Mouse (Mus musculus) layer of hippocampus, adult 2 months (tissue): ENCODE measurements around the gene Stradb. TPM values are rescaled to one million over a fixed set of nuclear protein-coding genes. Genes with fewer than 3 reads are reported as not detected.
"Not testable (repeated sequence)": the region's sequence is repeated elsewhere in the genome, so short reads cannot be mapped to it uniquely, and the experiment has no call there.

Source experiments
- DNase-seq, 2 experiments: peaks; one replicate each; pipeline ENCODE4 v3.0.0; 2022; ENCODE audit warnings: low spot score in 2 of 2
- H3K27ac ChIP-seq: fragments of 200-600 bp; 2 replicates; pipeline ENCODE4 v1.8.1; 2022
- H3K4me3 ChIP-seq: fragments of 200-600 bp; 2 replicates; pipeline ENCODE4 v1.8.1; 2022; ENCODE audit warnings: mild to moderate bottlenecking
- CTCF ChIP-seq: fragments of 200-600 bp; conservative IDR thresholded peaks from 2 replicates; pipeline ENCODE4 v1.8.1; 2022; ENCODE audit warnings: antibody characterized with exemption, mild to moderate bottlenecking, moderate library complexity
- total RNA-seq, 2 experiments: library from RNA; stranded (reverse); gene quantifications; 2 replicates each; pipeline ENCODE4 v1.2.3; 2021

Gene Stradb
- total RNA-seq, 2 experiments from 2014 or later = 37.2 to 44.4 TPM

DNA sequence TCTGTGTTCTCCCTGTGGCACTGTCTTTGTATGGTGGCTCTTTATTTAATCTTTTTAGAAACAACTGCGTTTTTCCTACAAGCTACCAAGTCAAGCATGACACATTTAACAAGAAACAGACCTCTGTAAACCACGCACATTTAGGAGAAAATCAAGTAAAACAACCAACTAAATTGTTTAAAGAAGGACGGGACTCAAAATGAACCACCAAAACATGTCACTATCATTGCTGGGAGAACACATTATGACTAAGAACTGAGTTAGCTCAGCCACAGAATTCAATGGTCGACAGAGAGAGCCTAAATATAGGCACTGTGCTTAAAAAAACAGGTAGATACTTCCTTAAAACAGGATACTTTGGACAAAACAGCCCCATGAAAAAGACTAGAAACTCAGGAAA lies 20.3 kb upstream of the Stradb start:
- DNase-seq = no peak
- no peak overlapping the region for H3K27ac ChIP-seq
- TF ChIP-seq CTCF = no peak

DNA sequence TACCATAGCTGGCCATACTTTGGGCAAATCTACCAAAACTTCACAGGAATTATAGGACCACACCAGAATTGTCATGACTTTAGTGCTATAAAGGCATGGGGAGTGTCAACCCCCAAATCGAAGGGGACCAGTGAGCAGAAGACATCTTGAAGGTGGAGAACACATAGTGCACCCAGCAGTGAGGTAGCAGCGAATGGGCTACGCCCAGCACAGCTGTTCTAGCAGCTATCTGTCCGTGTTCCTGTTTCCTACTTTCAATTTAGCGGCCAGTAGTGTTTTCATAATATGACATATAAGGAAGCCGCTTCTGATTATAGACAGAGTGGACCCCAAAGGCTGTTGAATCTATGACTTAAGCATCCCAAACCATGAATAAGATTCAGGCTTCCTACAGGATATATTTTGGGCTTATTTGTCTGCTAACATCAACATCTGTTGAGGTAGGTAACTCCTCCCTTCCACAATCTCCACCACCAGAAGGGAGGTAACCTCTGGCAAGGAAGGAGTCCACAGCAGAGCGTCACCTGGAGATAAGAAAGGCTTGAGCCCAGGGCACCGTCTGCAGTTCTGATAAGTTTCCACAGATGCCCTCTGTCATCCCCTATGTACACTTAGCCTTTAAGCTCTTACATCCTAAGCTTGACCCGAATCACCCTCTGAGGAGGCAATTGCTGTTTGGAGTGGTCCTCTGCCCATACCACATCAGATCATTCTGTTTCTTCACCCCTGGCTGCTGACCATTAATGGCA lies 19.5 kb upstream of the Stradb start:
- no peak overlapping the region for H3K27ac ChIP-seq
- H3K4me3 ChIP-seq = no peak overlapping the region
- no peak for TF ChIP-seq CTCF
- no peak for DNase-seq

More for the DNA sequence above, 20.3 kb upstream of the Stradb start:
- H3K4me3 ChIP-seq = no peak overlapping the region

DNA sequence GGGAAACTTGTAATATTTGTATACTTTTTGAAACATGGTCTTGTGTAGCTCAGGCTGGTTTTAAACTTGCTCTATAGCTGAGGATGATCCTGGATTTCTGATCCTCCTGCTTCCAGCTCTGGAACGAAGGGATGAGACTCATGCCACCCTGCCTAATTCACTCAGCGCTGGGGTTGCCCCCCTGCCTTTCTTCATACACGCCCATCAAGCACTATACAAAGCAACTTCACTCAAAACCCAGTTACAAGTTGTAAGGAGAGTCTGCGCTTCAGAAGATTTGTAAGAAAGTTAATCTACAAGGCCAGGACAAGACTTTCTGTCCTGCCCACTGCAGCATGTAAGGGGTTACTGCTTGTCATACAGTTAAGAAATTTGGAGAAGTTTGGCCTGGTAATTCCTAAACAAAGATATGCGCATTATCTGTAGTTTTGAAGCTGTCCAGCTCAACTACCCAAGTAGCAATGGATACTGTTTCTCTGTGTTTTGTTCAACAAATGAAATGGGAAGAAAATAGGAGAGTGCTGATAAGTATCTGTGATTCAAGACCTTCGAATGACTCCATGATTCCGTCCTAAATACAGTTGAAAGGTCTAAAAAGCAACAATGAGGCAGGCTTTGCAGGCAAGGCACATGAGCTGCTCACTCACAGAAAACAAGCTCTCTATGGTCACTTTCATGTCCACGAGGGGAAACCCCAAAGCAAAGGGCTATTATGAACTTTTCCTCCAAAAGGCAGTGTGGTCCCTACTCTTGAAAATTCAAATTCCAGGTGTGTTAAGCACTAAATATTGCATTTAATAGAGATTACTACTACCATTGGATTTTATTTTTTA lies 18.5 kb upstream of the Stradb start:
- no peak for DNase-seq
- no peak for TF ChIP-seq CTCF

DNA sequence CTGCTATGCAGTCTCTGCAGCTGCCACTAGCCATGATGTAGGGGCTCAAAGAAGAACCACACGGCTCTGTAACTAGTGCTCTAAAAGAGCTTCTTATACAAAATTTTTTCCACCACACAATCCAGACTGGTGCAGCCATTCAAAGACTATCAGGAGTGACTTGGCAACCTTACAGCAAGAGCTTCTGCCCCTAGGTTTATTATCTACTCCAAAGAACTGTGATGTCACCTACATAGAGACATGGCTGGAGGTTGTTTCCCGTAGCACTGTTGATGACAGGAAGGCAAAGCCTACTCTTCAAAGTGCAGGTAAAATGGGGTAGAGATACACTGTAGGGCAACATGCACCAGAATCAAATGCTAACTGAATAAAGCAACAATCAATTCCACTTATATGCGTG lies 17.6 kb upstream of the Stradb start:
- DNase-seq = no peak
- TF ChIP-seq CTCF = no peak

More for the DNA sequence above, 18.5 kb upstream of the Stradb start:
- no peak overlapping the region for H3K4me3 ChIP-seq
- no peak overlapping the region for H3K27ac ChIP-seq

DNA sequence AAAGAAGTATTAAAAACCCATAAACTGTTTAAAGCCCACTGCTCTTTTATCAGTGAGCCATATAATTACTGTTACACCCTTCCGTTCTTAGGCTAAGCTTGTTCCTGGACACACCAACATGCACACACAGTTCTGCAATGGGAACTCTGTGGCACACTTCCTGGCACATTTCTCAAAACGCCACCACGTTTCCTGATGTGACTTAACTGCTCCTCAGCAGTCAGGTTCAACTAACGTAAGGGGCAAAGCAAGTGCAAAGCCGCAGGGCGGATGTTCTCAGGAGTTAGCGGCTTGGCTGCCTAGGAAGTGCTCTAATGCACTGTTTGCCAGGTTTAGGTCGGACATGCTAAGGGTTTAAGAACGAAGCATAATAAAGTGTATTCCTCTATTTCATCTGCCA lies 17.1 kb upstream of the Stradb start:
- no peak overlapping the region for H3K4me3 ChIP-seq
- peak overlapping the region; percentile 18; the same call in 1 of the 2 replicates for H3K27ac ChIP-seq
- DNase-seq = no peak
- TF ChIP-seq CTCF = no peak

More for the DNA sequence above, 17.6 kb upstream of the Stradb start:
- Histone ChIP-seq H3K27ac (no peak overlapping the region), H3K4me3 (no peak overlapping the region)

DNA sequence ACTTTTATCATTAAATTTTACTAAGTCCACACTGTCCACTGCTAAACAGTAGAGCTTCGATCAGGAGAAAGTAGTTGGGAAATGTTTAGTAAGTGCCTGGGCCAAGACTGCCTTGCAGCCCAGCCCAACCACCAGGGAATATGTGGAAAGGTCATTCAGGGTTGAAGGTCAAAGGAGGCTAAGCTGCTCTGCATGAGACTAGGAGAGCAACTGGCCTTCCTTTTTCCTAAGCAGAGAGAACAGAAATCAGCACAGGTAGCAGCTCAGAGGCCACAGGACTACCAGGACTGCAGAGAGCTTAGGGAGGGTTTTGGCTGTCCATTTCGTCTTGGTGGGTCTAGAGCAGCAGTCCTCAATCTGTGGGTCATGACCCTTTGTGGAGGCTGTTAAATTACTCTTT lies 15.4 kb upstream of the Stradb start:
- 0 out of 2 replicates have a peak, but pooled peaks have one; percentile 12 for TF ChIP-seq CTCF

DNA sequence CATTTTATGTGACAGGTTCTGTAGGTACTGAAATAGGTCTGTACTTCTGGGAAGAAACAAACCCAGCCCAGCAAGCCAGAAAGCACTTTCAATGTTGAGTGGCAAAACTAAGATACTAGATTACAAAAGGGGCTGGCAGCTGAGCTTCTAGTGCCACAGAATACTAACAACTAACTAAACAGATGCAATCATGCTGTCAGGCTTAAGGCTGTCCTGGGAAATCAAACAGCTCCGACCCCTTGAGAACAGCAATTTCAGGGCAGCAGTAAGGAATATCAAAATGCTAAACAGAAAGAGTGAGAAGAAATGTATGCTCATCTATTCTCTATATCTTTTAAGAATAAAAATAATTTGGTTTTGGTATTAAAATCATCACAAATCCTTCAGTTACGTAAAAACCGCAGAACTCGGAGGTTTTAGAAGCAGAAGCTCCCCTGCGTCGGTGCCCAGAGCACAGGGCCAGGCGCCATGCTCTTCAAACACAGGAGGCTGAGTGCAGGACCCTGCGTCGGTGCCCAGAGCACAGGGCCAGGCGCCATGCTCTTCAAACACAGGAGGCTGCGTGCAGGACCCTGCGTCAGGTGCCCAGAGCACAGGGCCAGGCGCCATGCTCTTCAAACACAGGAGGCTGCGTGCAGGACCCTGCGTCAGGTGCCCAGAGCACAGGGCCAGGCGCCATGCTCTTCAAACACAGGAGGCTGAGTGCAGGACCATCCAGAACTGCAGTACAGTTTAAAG lies 14.4 kb upstream of the Stradb start:
- H3K4me3 ChIP-seq, DNase-seq: not testable (repeated sequence)
- H3K27ac ChIP-seq = peak overlapping the region; percentile 44; the same call in 1 of the 2 replicates

More for the DNA sequence above, 15.4 kb upstream of the Stradb start:
- no peak overlapping the region for H3K4me3 ChIP-seq
- no peak for DNase-seq
- 0 out of 2 replicates have a peak overlapping the region, but pooled peaks have one; percentile 28 for H3K27ac ChIP-seq

DNA sequence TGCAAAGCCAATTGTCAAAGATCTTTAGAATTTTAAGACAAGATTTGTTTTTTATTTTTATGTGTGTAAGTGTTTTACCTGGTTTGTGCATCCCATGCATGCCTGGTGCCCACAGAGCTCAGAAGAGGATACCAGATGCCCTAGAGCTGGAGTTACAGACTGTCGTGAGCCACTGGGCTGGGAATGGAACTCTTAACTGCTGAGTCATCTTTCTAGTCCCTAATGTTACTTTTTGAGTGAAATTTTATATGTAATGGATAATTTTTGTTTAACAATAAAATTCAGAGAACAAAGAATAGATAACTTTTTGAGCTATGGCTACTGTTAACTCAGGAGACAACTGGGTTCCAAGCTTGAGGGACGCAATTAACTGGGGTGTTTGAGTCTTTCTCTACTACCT lies 13.6 kb upstream of the Stradb start:
- DNase-seq = no peak
- Histone ChIP-seq H3K27ac (0 out of 2 replicates have a peak overlapping the region, but pooled peaks have one; percentile 44), H3K4me3 (no peak overlapping the region)
- TF ChIP-seq CTCF = no peak

DNA sequence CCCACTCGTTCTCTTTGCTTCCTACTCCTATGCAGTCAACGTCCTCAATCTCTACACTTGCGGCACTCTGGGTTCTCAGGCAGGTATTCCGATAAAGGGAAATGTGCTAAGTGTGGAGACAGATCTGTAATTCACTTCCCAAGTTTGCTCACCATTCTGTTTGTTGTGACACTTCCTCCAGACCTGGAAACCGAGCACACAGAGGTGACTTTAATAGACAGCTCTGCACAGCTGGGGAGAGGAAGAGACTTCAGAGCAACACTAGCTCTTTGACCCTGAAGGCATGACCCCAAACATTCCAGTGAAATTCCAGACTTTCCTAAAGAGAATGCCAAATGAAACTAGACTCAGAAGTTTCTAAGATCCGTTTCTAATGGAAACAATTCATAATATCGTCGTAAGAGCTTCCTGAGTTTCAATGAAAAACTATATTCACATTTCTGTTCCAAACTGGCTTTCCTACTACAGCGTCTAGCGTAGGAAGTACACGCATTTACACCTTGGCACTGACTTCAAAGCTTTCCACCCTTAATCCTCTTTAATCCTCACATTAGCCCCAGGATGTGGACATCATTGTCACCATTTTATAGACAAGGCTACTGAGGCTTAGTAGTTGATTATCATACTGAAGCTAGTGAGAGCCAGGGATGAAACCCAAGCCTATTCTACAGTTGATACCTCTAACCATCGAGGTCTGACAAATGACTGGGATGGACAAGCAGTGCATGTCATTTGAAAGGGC lies 12.0 kb upstream of the Stradb start:
- no peak for TF ChIP-seq CTCF
- DNase-seq = no peak
- H3K4me3 ChIP-seq = no peak overlapping the region
- no peak overlapping the region for H3K27ac ChIP-seq

DNA sequence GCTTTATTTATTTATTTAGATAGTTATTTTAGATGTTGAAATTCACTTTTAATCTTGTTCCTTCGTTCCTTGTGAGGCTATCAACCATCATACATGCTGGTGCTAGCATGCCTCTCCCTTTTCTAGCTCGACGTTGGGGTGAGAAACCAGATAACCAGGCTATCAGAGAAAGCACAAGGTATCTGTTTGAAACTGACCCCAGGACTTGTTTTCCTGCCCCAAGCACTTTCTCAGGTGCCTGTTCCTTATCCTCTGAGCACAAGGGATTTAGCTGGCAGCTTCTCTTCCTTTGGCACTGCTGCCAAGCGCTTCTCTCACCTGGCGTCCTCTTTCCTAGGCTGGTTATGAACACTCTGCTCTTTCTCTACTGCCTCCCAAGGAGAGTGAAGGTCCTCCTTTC lies 10.9 kb upstream of the Stradb start:
- TF ChIP-seq CTCF = no peak
- Histone ChIP-seq H3K27ac (no peak overlapping the region), H3K4me3 (no peak overlapping the region)
- DNase-seq = no peak

DNA sequence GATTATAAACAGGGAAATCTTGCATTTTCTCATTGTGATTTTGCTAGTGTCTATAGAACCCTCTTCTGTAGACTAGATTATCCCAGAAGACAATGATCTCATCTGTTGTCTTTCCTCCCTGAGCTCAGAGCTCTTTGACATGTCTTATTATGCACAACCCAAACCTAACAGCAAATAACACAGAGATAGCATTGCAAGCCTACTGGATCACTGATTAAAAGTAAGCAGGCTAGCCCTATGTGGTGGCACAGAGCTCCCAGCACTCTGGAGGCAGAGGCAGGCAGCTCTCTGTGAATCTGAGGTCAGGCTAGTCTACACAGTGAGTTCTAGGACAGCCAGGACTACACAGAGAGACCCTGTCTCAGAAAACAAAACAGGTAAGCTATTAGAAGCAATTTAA lies 10.5 kb upstream of the Stradb start:
- no peak overlapping the region for H3K27ac ChIP-seq
- no peak overlapping the region for H3K4me3 ChIP-seq
- no peak for TF ChIP-seq CTCF
- DNase-seq = no peak

DNA sequence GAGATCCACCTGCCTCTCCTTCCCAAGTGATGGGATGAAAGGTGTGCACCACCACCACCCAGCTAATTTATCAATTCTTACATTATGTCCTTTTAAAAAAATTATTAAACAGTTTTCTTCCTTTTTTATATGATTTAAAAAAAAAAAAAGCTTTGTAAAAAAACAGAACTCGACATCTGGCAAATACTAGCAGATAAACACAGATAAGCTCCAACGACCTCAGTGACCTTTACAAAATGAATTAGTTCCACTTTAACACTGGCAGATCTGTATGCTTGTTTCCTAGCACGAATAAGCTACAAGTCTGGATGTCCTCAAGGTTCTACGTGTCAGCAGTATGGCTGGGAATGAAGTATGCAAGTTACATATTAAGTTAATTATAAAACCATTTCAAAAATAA lies 5.8 kb upstream of the Stradb start:
- Histone ChIP-seq H3K27ac (no peak overlapping the region), H3K4me3 (no peak overlapping the region)
- no peak for DNase-seq
- no peak for TF ChIP-seq CTCF
